Mouse (Mus musculus): Measurements from ENCODE around the gene Tmem123.

Gene Tmem123

GRCm38 (mm10) chr9:7775986-7776385, 12.1 kb downstream of the Tmem123 start:
- no peak for DNase-seq

GRCm38 (mm10) chr9:7776940-7777339, 13.1 kb downstream of the Tmem123 start:
- no peak for DNase-seq

- no peak for DNase-seq
These were observed 13.8 kb downstream of the Tmem123 start for GRCm38 (mm10) chr9:7777652-7778051.

GRCm38 (mm10) chr9:7778771-7779170, 14.9 kb downstream of the Tmem123 start:
- DNase-seq: no peak

GRCm38 (mm10) chr9:7779786-7780185, 15.9 kb downstream of the Tmem123 start:
- no peak for DNase-seq

GRCm38 (mm10) chr9:7780250-7781150, 16.7 kb downstream of the Tmem123 start:
- DNase-seq: no peak

GRCm38 (mm10) chr9:7783823-7784614, 20.2 kb downstream of the Tmem123 start:
- DNase-seq: peak; percentile 17

GRCm38 (mm10) chr9:7784615-7785012, 20.8 kb downstream of the Tmem123 start:
- peak; percentile 81 for DNase-seq

- no peak for DNase-seq
These were observed 21.6 kb downstream of the Tmem123 start for GRCm38 (mm10) chr9:7785396-7785795.

GRCm38 (mm10) chr9:7786086-7786485, 22.2 kb downstream of the Tmem123 start:
- DNase-seq: no peak

GRCm38 (mm10) chr9:7788411-7788810, 24.6 kb downstream of the Tmem123 start:
- no peak for DNase-seq

GRCm38 (mm10) chr9:7789764-7790575, 26.1 kb downstream of the Tmem123 start:
- no peak for DNase-seq

GRCm38 (mm10) chr9:7790580-7791084, 26.8 kb downstream of the Tmem123 start:
- DNase-seq: no peak

GRCm38 (mm10) chr9:7793561-7793960, 29.7 kb downstream of the Tmem123 start:
- no peak for DNase-seq

- no peak for DNase-seq
These were observed 31.7 kb downstream of the Tmem123 start for GRCm38 (mm10) chr9:7795581-7795980.

GRCm38 (mm10) chr9:7796129-7796864, 32.5 kb downstream of the Tmem123 start:
- no peak for DNase-seq

- no peak for DNase-seq
These were observed 33.7 kb downstream of the Tmem123 start for GRCm38 (mm10) chr9:7797542-7797941.

- DNase-seq: no peak
These were observed 34.7 kb downstream of the Tmem123 start for GRCm38 (mm10) chr9:7798555-7798954.

GRCm38 (mm10) chr9:7805101-7805506, 41.3 kb downstream of the Tmem123 start:
- no peak for DNase-seq

GRCm38 (mm10) chr9:7822758-7823157, 58.9 kb downstream of the Tmem123 start:
- no peak for DNase-seq

GRCm38 (mm10) chr9:7824916-7825315, 61.1 kb downstream of the Tmem123 start:
- no peak for DNase-seq

GRCm38 (mm10) chr9:7828706-7829105, 64.9 kb downstream of the Tmem123 start:
- DNase-seq: no peak
